Mouse (Mus musculus) thymus, adult 2 months (tissue): ENCODE measurements around the gene Mycbp2. TPM values are rescaled to one million over a fixed set of nuclear protein-coding genes. Genes with fewer than 3 reads are reported as not detected.

Experiments used
- DNase-seq: peaks from one replicate; pipeline ENCODE4 v3.0.0; 2021
- H3K27ac ChIP-seq: fragments of 200-500 bp; 2 replicates; pipeline ENCODE4 v1.5.1; 2012; ENCODE audit warnings: low read length, control low read depth; ENCODE audit not compliant: control insufficient read depth, insufficient read depth
- H3K27me3 ChIP-seq: fragments of 200-500 bp; 2 replicates; pipeline ENCODE4 v1.6.1; 2012; ENCODE audit warnings: mild to moderate bottlenecking, low read length, moderate library complexity, mixed read lengths; ENCODE audit not compliant: control insufficient read depth, insufficient read depth
- H3K36me3 ChIP-seq: fragments of 200-500 bp; 2 replicates; pipeline ENCODE4 v1.6.1; 2012; ENCODE audit warnings: mild to moderate bottlenecking, low read length, moderate library complexity; ENCODE audit not compliant: control insufficient read depth, insufficient read depth
- H3K4me1 ChIP-seq: fragments of 200-500 bp; replicated peaks from 2 replicates; pipeline ENCODE4 v1.6.1; 2012; ENCODE audit warnings: low read length; ENCODE audit not compliant: control insufficient read depth, insufficient read depth
- H3K4me3 ChIP-seq: fragments of 200-500 bp; 2 replicates; pipeline ENCODE4 v1.5.1; 2012; ENCODE audit warnings: mild to moderate bottlenecking, low read length, control low read depth, moderate library complexity; ENCODE audit not compliant: control insufficient read depth, insufficient read depth
- CTCF ChIP-seq: fragments of 200-500 bp; IDR thresholded peaks from 2 replicates; pipeline ENCODE4 v1.5.1; 2012; ENCODE audit warnings: mild to moderate bottlenecking, control low read depth, low read length, moderate library complexity, borderline replicate concordance; ENCODE audit not compliant: control insufficient read depth, poor library complexity, insufficient read depth; ENCODE audit errors: extremely low read depth
- POLR2A ChIP-seq: fragments of 200-500 bp; IDR thresholded peaks from 2 replicates; pipeline ENCODE4 v1.6.1; 2012; ENCODE audit warnings: mild to moderate bottlenecking, low read length, control low read depth, moderate library complexity; ENCODE audit not compliant: control insufficient read depth, poor library complexity, insufficient read depth; ENCODE audit errors: extremely low read depth
- WGBS: fragments of 180-500 bp; shearing (Covaris S2); methylation state at CpG from one replicate; pipeline ENCODE4 v1.1.7; 2018; 5-methylcytosine and 5-hydroxymethylcytosine counted together
- polyA plus RNA-seq: library from polyadenylated mRNA; depleted of rRNA; stranded (reverse); fragments of >200 nt; gene quantifications from 2 replicates; pipeline ENCODE4 v1.2.3, GENCODE M21; 2012

Mycbp2 gene
- polyA plus RNA-seq, 1 experiment = 37.9 TPM

- Histone ChIP-seq H3K36me3 (peaks cover 4% of the 10 kb centered on the region; the same call in 1 of the 2 replicates), H3K27me3 (no peaks in the 10 kb centered on the region), H3K27ac (peak within 1 kb of the TSS; percentile 80), H3K4me1 (peaks cover 10% of the 10 kb centered on the region), H3K4me3 (peak within 1 kb of the TSS; percentile 73)
- DNase-seq = peak; percentile 83
- WGBS = under 1% methylated on average over 88 of the region's 88 CpGs
- peak; percentile 68 for TF ChIP-seq POLR2A
- no peak; the same call in 1 of the 2 replicates for TF ChIP-seq CTCF
Observed at GRCm38 (mm10) chr14:103099238-103099933, 247.2 kb downstream of the Mycbp2 start, which contains the start of gene Fbxl3. Gene Fbxl3 (minus strand): TSS chr14:103099566.

DNA sequence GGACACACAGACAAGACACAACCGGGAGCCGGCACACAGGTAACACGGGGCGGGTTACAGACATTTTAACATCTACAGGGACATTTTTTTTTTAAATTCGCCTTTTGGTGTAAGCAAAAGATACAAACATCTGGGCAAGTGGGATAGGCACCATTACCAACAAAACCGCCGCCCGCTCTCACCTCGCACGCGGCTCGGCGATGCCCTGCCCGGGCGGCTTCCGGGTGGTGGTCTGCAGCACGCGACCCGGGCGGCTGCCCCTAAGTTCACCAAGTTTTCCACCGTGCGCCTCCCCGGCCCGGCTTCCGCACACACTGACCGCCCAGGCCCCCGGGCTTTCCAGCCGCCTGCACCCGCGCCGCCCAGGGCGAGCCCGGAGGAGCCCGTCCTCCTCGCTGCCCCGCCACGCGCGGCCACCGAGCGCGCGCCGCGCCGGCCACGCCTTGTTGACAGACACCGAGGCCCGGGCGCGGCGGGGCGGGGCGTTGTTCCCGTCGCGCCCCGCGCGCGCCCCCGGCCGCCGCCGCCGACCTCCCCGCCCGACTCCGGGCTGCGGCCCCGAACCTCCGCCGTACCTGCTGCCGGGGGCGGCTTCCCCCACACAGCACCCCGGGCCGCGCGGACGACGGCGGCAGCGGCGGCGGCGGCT, 247.9 kb downstream of the Mycbp2 start:
- H3K4me1 ChIP-seq = peaks cover 10% of the 10 kb centered on the region
- peak overlapping the region; percentile 73 for H3K4me3 ChIP-seq
- no peaks in the 10 kb centered on the region for H3K27me3 ChIP-seq
- TF ChIP-seq CTCF (0 out of 2 replicates have a peak, but pooled peaks have one; percentile 0), POLR2A (peak; percentile 93)
- H3K27ac ChIP-seq = peak overlapping the region; percentile 80
- DNase-seq = peak; percentile 81
- H3K36me3 ChIP-seq = peaks cover 4% of the 10 kb centered on the region; the same call in 1 of the 2 replicates
- WGBS = 1% methylated on average over 78 of the region's 86 CpGs

GRCm38 (mm10) chr14:103098213-103098586, 248.4 kb downstream of the Mycbp2 start:
- DNase-seq = no peak
- TF ChIP-seq CTCF (no peak), POLR2A (no peak)
- WGBS = 0% methylated on average over 2 of the region's 2 CpGs
- Histone ChIP-seq H3K4me1 (peaks cover 10% of the 10 kb centered on the region), H3K4me3 (peak overlapping the region; percentile 64), H3K36me3 (peaks cover 8% of the 10 kb centered on the region), H3K27me3 (no peaks in the 10 kb centered on the region), H3K27ac (peak overlapping the region; percentile 9; the same call in 1 of the 2 replicates)

- Histone ChIP-seq H3K4me1 (peaks cover 10% of the 10 kb centered on the region), H3K27me3 (no peaks in the 10 kb centered on the region), H3K36me3 (peaks cover 21% of the 10 kb centered on the region), H3K27ac (no peak overlapping the region), H3K4me3 (no peak overlapping the region)
- no peak for DNase-seq
- TF ChIP-seq CTCF (no peak), POLR2A (no peak)
- WGBS = 77% methylated on average over 6 of the region's 6 CpGs
Observed at GRCm38 (mm10) chr14:103096621-103097020, 250.0 kb downstream of the Mycbp2 start.

GRCm38 (mm10) chr14:103095826-103096225, 250.8 kb downstream of the Mycbp2 start:
- no peak for DNase-seq
- Histone ChIP-seq H3K27ac (no peak overlapping the region), H3K27me3 (no peaks in the 10 kb centered on the region), H3K4me3 (no peak overlapping the region), H3K36me3 (peaks cover 29% of the 10 kb centered on the region), H3K4me1 (peaks cover 10% of the 10 kb centered on the region)
- 95% methylated on average over 8 of the region's 8 CpGs for WGBS
- TF ChIP-seq POLR2A (no peak), CTCF (no peak)

DNA sequence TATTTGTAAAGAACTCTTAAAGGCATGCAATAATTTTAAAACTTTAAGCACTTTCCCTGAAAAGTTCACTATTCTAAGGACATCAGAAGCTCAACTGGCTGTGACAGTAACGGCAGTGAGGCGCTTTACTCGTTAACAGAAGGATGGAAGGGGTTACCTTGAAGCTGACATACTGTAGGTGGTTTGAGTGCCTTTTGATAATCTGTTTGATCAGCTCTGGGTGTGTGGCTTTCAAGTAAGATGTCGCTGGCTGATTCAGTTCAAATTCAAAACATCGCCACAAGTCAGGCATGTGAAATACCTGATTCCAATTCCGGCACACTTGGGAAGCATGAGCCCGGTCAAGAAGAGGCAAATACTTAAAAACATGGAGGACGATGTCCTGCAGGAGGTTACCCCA, 251.6 kb downstream of the Mycbp2 start:
- WGBS = 63% methylated on average over 8 of the region's 8 CpGs
- Histone ChIP-seq H3K27me3 (no peaks in the 10 kb centered on the region), H3K36me3 (peaks cover 31% of the 10 kb centered on the region), H3K4me3 (no peak overlapping the region), H3K27ac (no peak overlapping the region), H3K4me1 (peaks cover 10% of the 10 kb centered on the region)
- no peak for TF ChIP-seq CTCF
- TF ChIP-seq POLR2A = no peak
- no peak for DNase-seq

DNA sequence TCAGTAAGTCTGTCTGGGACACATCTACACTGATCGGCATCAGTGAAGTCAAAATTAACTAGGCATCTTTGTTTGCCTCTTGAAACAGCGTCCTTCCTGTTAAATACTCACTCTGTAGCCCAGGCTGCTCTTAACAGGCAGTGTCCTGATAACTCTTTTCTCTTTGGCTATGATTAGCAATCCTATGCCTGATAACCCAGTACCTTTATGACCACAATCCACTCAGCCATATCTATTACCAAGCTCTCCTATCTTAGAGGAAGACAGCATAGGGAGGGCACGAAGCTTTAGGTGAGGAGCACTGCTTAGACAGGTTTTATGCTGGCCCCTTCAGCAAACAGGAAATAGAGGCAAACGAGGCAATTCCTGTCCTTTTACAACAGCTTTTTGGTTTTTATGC, 252.9 kb downstream of the Mycbp2 start:
- TF ChIP-seq CTCF (no peak), POLR2A (no peak)
- H3K4me3 ChIP-seq = no peak overlapping the region
- WGBS = 55% methylated on average over 4 of the region's 4 CpGs
- no peak for DNase-seq
- peaks cover 40% of the 10 kb centered on the region for H3K36me3 ChIP-seq
- no peaks in the 10 kb centered on the region for H3K27me3 ChIP-seq
- H3K27ac ChIP-seq = no peak overlapping the region
- H3K4me1 ChIP-seq = peaks cover 10% of the 10 kb centered on the region
